Mouse (Mus musculus): ENCODE measurements at regions not wholly inside any gene's neighbourhood (a gene's known extent, or its start where the extent isn't known, plus 50 kb on each side); places are given as distances from the start of the nearest gene placed in this dataset.

DNA sequence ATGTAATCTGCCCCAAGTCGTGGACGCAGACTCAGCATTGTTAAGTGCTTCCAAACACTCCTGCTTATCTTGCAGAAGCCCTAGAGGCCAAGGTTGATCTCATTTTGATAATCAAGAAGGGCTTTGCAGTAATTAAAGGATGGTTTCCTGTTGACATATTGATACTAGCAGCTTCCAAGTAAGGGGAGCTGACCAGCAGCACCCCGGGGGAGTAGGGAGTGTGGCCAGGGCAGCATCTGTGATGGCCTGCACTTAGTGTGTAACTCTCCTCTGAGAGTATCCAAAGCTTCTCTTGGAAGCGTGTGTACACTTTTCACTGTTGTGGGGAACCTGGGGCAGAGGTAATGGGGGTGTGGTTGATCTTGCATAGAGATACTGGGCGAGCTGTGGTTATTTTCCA is 198.1 kb downstream of the Ttc32 start:
- dilution Hi-C loops (cut with MboI; ENCODE audit: extremely low pct_ligation_motif_present, extremely low pct_unique_long_range_greater_than_20kb, low sequenced_read_pairs), result no loop called here
- H3K9ac ChIP-seq (ENCODE audit: insufficient read depth, low read depth), result no peak overlapping the region
- no peaks in the 10 kb centered on the region for H3K27me3 ChIP-seq (replicated peaks)
- no peak overlapping the region for H3K4me3 ChIP-seq (replicated peaks in 1 of 3; ENCODE audit: low read depth in 2 of 3, low read length in 2 of 3, poor library complexity in 1 of 3)
- no peaks in the 10 kb centered on the region for H3K9me3 ChIP-seq (replicated peaks; ENCODE audit: low read length)
- H3K79me2 ChIP-seq (replicated peaks; ENCODE audit: control insufficient read depth, extremely low read depth, insufficient read depth, poor library complexity, severe bottlenecking), result no peaks in the 10 kb centered on the region
- no peak overlapping the region for H3K27ac ChIP-seq (ENCODE audit: insufficient read depth, low read depth)
- no peaks in the 10 kb centered on the region for H3K4me1 ChIP-seq (ENCODE audit: control insufficient read depth in 1 of 2, insufficient read depth in 2 of 2)
- in situ Hi-C loops (cut with MboI; ENCODE audit: low pct_ligation_motif_present, low pct_unique_long_range_greater_than_20kb, low sequenced_read_pairs), result no loop called here
- H3K36me3 ChIP-seq (replicated peaks in 1 of 2; ENCODE audit: control insufficient read depth in 1 of 2, insufficient read depth in 1 of 2, low read length in 1 of 2), result no peaks in the 10 kb centered on the region
- TF ChIP-seq MAZ (IDR thresholded peaks at IDR 0.05; ENCODE audit: low read depth, low read length) (no peak), MAFK (IDR thresholded peaks at IDR 0.05; ENCODE audit: insufficient replicate concordance, low read length) (no peak), IRF4 (IDR thresholded peaks at IDR 0.05; ENCODE audit: low read depth, low read length) (no peak), RCOR1 (conservative IDR thresholded peaks at IDR 0.05; ENCODE audit: low read depth, low read length) (no peak), KAT2A (IDR thresholded peaks at IDR 0.05; ENCODE audit: insufficient replicate concordance, low read length) (no peak), ZKSCAN1 (IDR thresholded peaks at IDR 0.05; ENCODE audit: borderline replicate concordance, low read depth, low read length) (no peak), GABPA (IDR thresholded peaks at IDR 0.05; ENCODE audit: insufficient replicate concordance, low read depth, low read length) (no peak), NELFE (IDR thresholded peaks at IDR 0.05; ENCODE audit: low read depth, low read length) (no peak), SIN3A (IDR thresholded peaks at IDR 0.05; ENCODE audit: low read length) (no peak), JUN (IDR thresholded peaks at IDR 0.05; ENCODE audit: insufficient read depth, low read depth, low read length) (no peak), POLR2AphosphoS2 (IDR thresholded peaks at IDR 0.05; ENCODE audit: low read depth, low read length) (no peak), USF2 (conservative IDR thresholded peaks at IDR 0.05; ENCODE audit: low read depth, low read length) (no peak), MAX (IDR thresholded peaks at IDR 0.05; ENCODE audit: low read length) (no peak), MEF2A (IDR thresholded peaks at IDR 0.05; ENCODE audit: borderline replicate concordance, low read depth, low read length) (no peak), EP300 (IDR thresholded peaks at IDR 0.05; ENCODE audit: low read length) (no peak)
- DNase-seq (ENCODE audit: extremely low read depth), result no peak
- H3K4me2 ChIP-seq (ENCODE audit: insufficient read depth, low read depth, poor library complexity, severe bottlenecking), result no peak overlapping the region

DNA sequence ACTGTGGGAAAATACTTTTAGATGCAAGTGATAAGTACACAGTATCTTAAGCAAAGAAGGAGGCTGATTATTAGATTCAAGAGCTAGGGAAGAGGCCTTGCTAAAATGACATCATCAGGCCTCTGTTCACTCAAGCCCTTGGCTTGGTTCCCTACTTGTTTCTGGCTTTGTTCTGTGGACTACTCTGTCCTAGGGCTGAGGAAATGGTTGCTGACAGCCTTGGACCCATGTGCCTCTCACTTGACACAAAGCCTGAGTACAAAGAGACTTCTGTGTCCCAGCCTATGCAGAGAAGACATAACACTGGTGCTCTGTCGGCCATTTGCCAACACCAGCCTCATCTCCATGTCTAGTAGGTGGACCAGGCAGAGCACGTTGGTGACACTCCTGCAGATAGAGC is 198.7 kb downstream of the Ttc32 start:
- dilution Hi-C loops (cut with MboI; ENCODE audit: extremely low pct_ligation_motif_present, extremely low pct_unique_long_range_greater_than_20kb, low sequenced_read_pairs) (no loop called here), in situ Hi-C loops (cut with MboI; ENCODE audit: low pct_ligation_motif_present, low pct_unique_long_range_greater_than_20kb, low sequenced_read_pairs) (no loop called here)
- Histone ChIP-seq H3K9ac (ENCODE audit: insufficient read depth, low read depth) (no peak overlapping the region), H3K36me3 (replicated peaks in 1 of 2; ENCODE audit: control insufficient read depth in 1 of 2, insufficient read depth in 1 of 2, low read length in 1 of 2) (no peaks in the 10 kb centered on the region), H3K4me1 (ENCODE audit: control insufficient read depth in 1 of 2, insufficient read depth in 2 of 2) (no peaks in the 10 kb centered on the region), H3K4me3 (replicated peaks in 1 of 3; ENCODE audit: low read depth in 2 of 3, low read length in 2 of 3, poor library complexity in 1 of 3) (no peak overlapping the region), H3K27ac (ENCODE audit: insufficient read depth, low read depth) (no peak overlapping the region), H3K79me2 (replicated peaks; ENCODE audit: control insufficient read depth, extremely low read depth, insufficient read depth, poor library complexity, severe bottlenecking) (no peaks in the 10 kb centered on the region), H3K4me2 (ENCODE audit: insufficient read depth, low read depth, poor library complexity, severe bottlenecking) (no peak overlapping the region), H3K27me3 (replicated peaks) (no peaks in the 10 kb centered on the region), H3K9me3 (replicated peaks; ENCODE audit: low read length) (no peaks in the 10 kb centered on the region)
- TF ChIP-seq ELF1 (IDR thresholded peaks at IDR 0.05; ENCODE audit: low read depth, low read length) (no peak), JUN (IDR thresholded peaks at IDR 0.05; ENCODE audit: insufficient read depth, low read depth, low read length) (no peak), ETS1 (conservative IDR thresholded peaks at IDR 0.05; ENCODE audit: low read depth, low read length) (no peak), MAZ (IDR thresholded peaks at IDR 0.05; ENCODE audit: low read depth, low read length) (no peak), ZMIZ1 (IDR thresholded peaks at IDR 0.05; ENCODE audit: low read depth, low read length) (no peak), UBTF (IDR thresholded peaks at IDR 0.05; ENCODE audit: low read depth, low read length) (no peak), ZKSCAN1 (IDR thresholded peaks at IDR 0.05; ENCODE audit: borderline replicate concordance, low read depth, low read length) (no peak), USF1 (IDR thresholded peaks at IDR 0.05; ENCODE audit: low read depth, low read length) (no peak), BHLHE40 (IDR thresholded peaks at IDR 0.05; ENCODE audit: low read depth, low read length) (no peak), HCFC1 (IDR thresholded peaks at IDR 0.05; ENCODE audit: low read depth, low read length) (no peak), MEF2A (IDR thresholded peaks at IDR 0.05; ENCODE audit: borderline replicate concordance, low read depth, low read length) (no peak), RAD21 (IDR thresholded peaks at IDR 0.05; ENCODE audit: low read depth, low read length) (no peak), NRF1 (IDR thresholded peaks at IDR 0.05; ENCODE audit: low read depth, low read length) (no peak), KAT2A (IDR thresholded peaks at IDR 0.05; ENCODE audit: insufficient replicate concordance, low read length) (no peak), TBP (conservative IDR thresholded peaks at IDR 0.05; ENCODE audit: low read depth, low read length) (no peak), TCF12 (IDR thresholded peaks at IDR 0.05; ENCODE audit: low read depth, low read length) (no peak), IRF4 (IDR thresholded peaks at IDR 0.05; ENCODE audit: low read depth, low read length) (no peak), ZC3H11A (IDR thresholded peaks at IDR 0.05; ENCODE audit: low read depth, low read length) (no peak)
- DNase-seq (ENCODE audit: extremely low read depth), result no peak
